Mouse (Mus musculus) frontal cortex, adult (tissue): ENCODE measurements around the gene Ache.

ENCODE experiments used
- ATAC-seq: cut with Nextera tagmentation; 2 replicates; pipeline ENCODE4 v1.9.2; 2017; ENCODE audit warnings: mild to moderate bottlenecking, moderate library complexity, mixed read lengths; ENCODE audit not compliant: low TSS enrichment

Gene Ache

DNA sequence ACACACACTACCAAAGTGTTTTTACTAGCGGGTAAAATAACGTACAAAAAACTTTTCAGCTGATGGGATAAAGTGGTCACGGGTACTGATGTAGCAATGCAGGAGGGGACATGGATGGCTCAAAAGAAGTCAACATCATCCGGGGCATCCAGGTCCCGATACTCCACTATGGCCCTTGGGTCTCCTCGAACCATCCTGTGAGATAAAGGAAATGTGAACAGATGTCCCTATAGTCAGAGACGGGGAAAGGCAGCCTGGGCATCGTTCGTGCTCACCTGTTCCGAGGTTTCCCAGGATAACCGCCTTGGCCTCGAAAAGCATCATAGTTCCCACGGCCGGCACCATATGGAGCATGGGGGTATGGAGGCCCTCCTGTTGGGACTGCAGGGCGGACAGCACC lies 8.4 kb downstream of the Ache start:
- ATAC-seq: no peak

DNA sequence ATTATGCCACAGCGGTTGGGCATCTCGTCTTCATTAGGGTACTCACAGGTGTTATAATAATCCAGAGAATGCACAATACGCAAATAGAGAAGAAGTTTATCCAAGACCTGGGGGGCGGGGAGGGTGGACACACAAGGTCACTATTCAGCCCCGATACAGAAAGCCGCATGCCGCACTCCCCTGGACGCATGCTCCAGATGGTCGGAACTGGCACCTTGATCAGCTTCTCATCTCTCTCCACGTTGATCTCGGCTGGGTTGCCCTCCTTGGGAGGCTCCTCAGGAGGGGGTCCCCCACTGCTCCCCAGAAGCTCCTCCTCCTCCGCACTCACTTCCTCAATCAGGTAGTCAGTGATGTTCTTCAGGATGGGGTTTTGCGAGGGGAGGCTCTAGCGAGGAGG lies 9.8 kb downstream of the Ache start:
- no peak for ATAC-seq

DNA sequence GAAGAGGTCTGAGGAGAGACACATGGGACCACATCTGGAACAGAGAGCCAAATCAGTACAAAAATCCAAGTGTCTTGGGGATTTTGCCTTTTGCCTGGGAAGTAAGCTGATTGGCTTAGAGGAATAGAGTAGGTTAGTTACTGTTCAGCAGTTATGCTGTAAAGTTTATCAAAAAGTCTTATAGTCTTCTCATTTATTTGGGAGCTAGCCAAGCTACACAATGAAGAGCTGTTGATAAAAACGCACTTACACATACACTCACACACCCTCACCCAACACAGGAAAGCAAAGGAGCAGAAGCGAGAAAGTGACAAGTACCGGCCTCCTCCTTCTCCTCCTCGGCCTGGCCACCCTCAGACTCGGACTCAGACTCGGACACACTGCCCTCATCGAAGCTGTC lies 11.9 kb downstream of the Ache start:
- ATAC-seq: no peak

DNA sequence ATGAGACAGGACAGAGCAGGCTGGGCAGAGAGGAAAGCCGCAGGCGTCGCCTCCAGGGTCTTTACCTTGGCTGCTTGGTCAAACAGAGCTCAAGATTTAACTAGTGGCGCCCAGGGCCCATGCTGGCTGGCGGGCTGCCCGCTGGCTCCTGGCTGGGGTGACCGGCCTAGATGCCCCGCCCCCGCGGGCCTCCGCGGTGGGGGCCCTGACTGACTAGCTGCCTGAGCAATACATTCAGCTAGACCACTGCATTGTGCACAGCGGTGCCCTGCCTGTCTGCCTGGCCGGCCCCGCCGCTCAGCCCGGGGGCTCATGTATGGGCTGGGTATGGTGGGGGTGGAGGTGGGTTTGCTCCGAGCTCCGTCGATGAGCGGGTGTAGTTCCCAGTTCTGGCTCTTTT lies 13.9 kb downstream of the Ache start:
- ATAC-seq: no peak

GRCm38 (mm10) chr5:137303609-137304008 lies 16.3 kb downstream of the Ache start:
- ATAC-seq: no peak

GRCm38 (mm10) chr5:137304165-137304564 lies 16.8 kb downstream of the Ache start:
- no peak for ATAC-seq

DNA sequence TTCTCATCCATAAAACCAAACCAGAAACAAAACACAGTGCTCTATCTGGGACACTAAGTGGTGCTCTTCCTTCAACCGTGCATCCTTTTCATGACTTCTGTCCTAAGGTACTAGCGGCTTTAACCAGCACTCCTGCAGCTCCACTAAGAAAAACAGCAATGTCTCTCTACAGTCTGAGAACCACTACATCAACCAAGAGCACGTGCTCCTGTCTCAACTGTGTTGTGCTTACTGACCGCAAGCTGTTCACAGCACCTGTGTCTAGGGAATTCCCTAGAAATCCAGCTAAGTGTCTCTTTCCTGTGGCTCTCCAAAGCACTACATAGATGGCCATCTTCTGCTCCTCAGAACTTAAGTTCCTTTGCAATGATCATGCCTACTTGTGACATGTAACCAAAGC lies 17.5 kb downstream of the Ache start:
- ATAC-seq: no peak

GRCm38 (mm10) chr5:137305822-137306221 lies 18.5 kb downstream of the Ache start:
- peak; percentile 42; the same call in 1 of the 2 replicates for ATAC-seq

DNA sequence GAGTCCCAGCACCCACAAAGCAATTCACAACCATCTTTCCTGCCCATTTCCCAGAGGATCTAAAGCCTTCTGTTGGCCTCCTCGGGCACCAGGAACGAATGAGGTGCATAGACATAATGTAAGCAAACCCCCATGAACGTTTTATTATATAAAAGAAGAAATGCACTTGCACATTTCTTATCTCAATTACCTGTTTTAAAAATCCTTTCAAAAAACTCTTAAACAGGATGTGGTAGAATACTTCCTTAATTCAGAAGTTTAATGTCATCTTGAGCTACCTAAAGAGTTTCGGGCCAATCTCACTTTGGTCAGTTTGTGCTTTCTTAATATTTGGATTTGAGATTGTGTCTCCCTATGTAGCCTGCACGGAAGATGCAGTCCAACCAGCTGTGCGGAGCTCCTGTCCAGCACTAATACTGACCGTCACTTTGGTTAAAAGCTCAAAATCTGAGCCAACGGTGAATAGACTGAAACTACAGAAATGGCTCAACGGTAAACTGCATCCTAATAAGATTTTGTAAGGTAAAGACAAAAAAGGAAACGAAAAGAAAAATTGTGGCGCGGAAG lies 19.2 kb downstream of the Ache start:
- ATAC-seq: no peak

DNA sequence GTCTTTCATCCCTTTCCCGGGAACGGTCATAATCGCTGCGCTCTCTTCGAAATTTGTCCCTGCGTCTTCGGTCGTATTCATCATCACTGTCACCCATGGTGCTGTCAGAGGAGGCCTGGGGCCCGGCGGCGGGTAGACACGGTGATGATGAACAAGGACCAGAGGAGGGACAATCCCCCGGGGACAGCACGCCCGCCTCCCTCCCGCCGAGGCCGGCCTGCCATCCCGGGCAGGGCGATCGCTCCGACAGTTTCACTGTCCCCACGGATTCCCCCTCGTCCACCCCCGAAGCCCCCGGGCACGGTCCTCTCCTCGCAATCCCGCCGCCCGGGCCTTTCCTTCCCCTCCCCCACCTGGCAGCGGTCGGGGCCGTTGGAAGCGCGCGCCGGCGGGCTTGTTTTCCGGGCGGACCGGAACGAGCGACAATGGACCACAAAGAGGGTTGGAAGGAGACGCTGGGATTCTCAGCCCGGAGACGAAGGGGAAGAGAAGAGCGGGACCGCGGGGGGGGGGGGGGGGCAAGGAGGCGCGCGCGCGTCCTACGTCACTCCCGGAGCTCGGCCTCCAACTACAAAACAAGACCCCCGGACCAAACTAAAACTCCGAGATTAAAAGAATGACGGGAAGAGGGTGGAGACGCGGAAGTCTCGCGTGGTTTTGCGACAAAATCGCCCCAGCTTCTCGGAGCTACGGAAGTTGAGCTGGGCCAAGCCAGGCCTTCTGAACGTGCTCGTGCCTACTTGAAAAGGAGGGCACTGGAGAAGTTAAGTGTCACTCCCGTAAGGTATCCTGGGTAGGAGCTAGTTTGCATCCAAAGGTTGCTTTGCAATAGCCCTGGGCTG lies 20.0 kb downstream of the Ache start, which contains the start of gene Srrt:
Srrt (minus strand) TSS at position 604 of the 842 bp plus-strand sequence.
- ATAC-seq: peak; percentile 77

DNA sequence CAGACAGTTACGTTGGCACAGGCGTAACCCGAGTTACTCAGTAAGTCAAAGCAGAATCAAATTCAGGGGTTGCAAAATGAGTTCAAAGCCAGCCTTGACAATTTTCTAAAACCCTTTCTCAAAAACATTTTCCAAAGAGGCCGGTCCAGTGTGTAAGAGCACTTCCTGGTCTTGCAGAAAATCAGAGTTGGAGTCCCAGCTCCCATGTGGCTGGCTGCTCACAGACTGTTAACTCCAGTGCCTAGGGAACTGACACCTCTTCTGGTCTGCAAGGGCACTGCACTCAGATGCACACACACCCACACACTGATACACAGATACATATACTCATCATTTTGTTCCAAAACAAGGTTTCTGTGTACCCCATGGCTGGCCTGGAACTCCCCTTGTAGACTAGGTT lies 21.0 kb downstream of the Ache start:
- no peak for ATAC-seq

DNA sequence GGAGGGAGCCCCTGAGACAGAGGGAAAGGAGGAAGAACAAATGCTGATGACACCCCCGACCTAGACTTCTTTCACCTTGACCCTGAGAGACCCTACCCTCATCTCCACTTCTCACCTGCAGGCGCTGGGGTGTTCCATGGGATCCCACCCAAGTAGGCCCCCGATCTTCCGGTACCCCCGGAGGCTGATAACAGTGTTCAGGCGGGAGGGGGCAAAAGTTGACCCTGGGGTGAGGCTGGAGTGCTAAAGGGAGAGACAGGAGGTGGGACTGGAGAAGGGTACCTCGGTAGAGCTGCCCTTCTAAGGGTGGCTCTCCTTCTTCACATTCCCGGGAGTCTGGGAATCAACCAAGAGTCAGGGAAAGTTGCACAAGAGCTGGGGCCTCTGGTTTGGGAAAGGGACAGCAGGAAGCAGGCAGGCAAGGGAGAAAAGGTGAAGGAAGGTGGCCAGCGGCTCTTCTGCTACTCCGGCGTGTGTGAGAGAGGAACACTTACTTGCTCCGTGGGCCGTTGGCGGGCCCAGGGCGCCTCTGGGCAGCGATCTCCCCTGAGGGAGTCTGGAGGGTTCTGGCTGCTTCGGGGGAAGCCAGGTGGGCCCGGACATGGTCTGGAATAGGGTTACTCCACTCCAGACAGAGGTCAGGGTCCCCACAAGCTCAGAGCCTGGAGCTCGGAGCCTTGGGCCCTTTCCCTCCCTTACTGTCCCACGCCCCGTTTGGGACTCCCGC lies 26.3 kb downstream of the Ache start:
- no peak for ATAC-seq

GRCm38 (mm10) chr5:137314193-137315083 lies 27.1 kb downstream of the Ache start, which contains the start of gene Trip6:
Trip6 (minus strand) TSS chr5:137314404.
- ATAC-seq: peak; percentile 76

GRCm38 (mm10) chr5:137315084-137315903 lies 28.0 kb downstream of the Ache start:
- ATAC-seq: no peak

GRCm38 (mm10) chr5:137317361-137317760 lies 30.0 kb downstream of the Ache start:
- ATAC-seq: no peak

DNA sequence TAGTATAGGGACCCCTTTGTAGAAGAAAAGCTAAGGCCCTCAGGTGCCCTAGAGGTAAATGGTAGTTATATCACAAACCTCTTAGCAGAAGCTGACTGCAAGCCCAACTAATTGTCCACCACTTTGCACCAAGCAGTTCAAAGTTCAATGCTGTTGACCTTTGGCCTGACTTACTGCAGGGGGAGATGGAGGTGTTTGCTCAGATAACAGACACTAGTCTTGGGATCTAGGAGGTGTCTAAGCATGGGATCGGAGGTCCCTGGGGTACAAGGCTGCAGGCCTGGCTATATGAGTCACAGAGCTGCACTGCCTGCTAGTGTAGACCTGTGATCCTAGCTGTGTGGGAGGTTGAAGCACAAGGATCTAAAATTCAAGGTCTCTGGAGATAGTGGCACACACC lies 31.3 kb downstream of the Ache start:
- no peak for ATAC-seq

DNA sequence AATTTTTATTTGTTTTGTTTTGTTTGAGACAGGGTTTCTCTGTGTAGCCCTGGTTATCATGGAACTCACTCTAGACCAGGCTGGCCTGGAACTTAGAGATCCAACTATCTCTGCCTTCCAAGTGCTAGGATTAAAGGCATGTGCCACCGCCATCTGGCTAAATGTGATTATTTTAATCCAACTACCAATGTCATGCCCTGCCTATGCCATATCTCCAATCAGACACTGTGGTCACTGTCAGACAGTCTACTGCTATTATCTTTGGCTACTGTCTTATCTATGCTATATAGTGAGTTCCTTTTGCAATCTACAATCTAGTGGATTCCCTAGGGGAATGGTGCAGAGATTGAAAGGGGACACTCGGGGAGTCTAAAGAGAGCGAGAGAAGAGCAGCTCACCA lies 33.7 kb downstream of the Ache start:
- ATAC-seq: no peak

- ATAC-seq: no peak
Observed at GRCm38 (mm10) chr5:137330910-137331309, 43.6 kb downstream of the Ache start.

GRCm38 (mm10) chr5:137332857-137333511 lies 45.7 kb downstream of the Ache start:
- no peak for ATAC-seq

DNA sequence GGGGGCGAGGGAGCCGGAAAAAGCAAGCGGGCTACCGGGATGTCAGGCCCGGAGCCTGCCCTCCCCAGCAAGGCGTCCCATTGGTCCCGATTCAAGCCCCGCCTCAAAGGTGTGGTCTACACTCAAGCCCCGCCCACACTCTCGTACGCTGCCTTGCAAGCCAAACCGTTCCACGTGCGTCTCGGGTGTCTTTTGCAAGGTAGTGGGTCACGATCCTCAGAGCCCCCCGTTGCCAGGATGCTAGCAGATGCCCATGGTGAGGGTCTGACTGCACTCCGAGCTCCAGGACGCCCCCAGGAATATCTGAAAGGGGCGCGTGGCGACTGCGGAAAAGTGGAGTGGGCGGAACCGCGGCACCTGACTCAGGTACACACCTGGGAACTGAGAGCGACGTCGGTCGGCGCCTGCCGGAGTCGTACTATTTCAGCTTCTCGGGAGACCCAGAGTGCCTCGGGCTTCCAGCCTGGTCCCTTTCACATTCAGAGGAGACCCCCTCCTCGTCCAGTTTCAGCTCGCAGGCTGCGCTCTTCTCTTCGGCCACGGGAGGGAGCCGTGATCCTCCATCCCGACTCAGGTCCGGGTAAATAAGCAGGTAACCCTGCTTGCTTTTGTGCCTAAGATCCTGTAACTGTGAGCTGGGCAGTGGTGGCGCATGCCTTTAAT lies 46.3 kb downstream of the Ache start, which contains the start of gene Slc12a9:
Slc12a9 (minus strand) TSS at position 86 of the 663 bp plus-strand sequence.
- ATAC-seq: peak; percentile 83
